Mouse (Mus musculus) olfactory bulb, adult 2 months (tissue): ENCODE measurements around the gene Rnf115. TPM values are rescaled to one million over a fixed set of nuclear protein-coding genes. Genes with fewer than 3 reads are reported as not detected.

ENCODE experiments used
- H3K27ac ChIP-seq: fragments of 200-500 bp; 2 replicates; pipeline ENCODE4 v1.5.1; 2012; ENCODE audit warnings: low read depth, low read length; ENCODE audit not compliant: insufficient read depth
- H3K4me1 ChIP-seq: fragments of 200-500 bp; 2 replicates; pipeline ENCODE4 v1.6.1; 2012; ENCODE audit warnings: low read length; ENCODE audit not compliant: control insufficient read depth, insufficient read depth
- H3K4me3 ChIP-seq: fragments of 200-500 bp; 2 replicates; pipeline ENCODE4 v1.5.1; 2012; ENCODE audit warnings: mild to moderate bottlenecking, low read depth, low read length, moderate library complexity; ENCODE audit not compliant: insufficient read depth
- CTCF ChIP-seq: fragments of 200-500 bp; IDR thresholded peaks from 2 replicates; pipeline ENCODE4 v1.5.1; 2012; ENCODE audit warnings: low read depth, mild to moderate bottlenecking, low read length, moderate library complexity; ENCODE audit not compliant: insufficient read depth
- POLR2A ChIP-seq: fragments of 200-500 bp; IDR thresholded peaks from 2 replicates; pipeline ENCODE4 v1.6.1; 2012; ENCODE audit warnings: mild to moderate bottlenecking, low read depth, low read length, moderate library complexity; ENCODE audit not compliant: insufficient read depth
- WGBS: fragments of 180-500 bp; shearing (Covaris S2); methylation state at CpG from one replicate; pipeline ENCODE4 v1.1.7; 2018; 5-methylcytosine and 5-hydroxymethylcytosine counted together
- polyA plus RNA-seq: library from polyadenylated mRNA; stranded (reverse); fragments of >200 nt; gene quantifications from 2 replicates; pipeline ENCODE4 v1.2.4, GENCODE M21; 2012; ENCODE audit warnings: low replicate concordance; ENCODE audit not compliant: missing spikeins, insufficient read depth, insufficient read length

The Rnf115 gene
- polyA plus RNA-seq, 1 experiment: not detected

DNA sequence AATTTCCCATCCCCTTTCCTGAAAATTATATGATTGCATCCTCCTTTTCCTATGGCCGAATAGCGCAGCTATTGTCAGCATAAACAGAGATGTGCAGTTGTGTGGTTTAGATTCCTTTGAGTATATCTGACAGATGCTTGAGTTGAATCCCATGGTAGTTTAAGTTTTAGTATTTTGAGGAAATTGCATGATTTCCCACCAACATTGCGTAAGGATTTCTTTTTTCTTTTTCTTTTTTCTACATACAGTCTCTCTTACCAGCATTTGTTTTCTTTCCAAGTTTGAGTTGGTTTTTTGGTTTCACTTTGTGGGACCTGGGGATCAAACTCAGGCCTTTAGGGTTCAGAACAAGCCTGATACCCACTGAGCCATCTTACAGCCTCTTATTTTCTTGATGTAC lies 16.9 kb downstream of the Rnf115 start:
- no peak for TF ChIP-seq CTCF
- no peak for TF ChIP-seq POLR2A
- no peak overlapping the region for H3K27ac ChIP-seq
- WGBS: 92% methylated on average over 3 of the region's 3 CpGs

GRCm38 (mm10) chr3:96746829-96747228 lies 19.4 kb downstream of the Rnf115 start:
- 85% methylated on average over 1 of the region's 1 CpGs for WGBS
- Histone ChIP-seq H3K27ac (no peak overlapping the region), H3K4me1 (no peaks in the 10 kb centered on the region), H3K4me3 (no peak overlapping the region)
- TF ChIP-seq POLR2A (no peak), CTCF (no peak)

More for the DNA sequence above, 16.9 kb downstream of the Rnf115 start:
- H3K4me1 ChIP-seq: no peaks in the 10 kb centered on the region
- no peak overlapping the region for H3K4me3 ChIP-seq

DNA sequence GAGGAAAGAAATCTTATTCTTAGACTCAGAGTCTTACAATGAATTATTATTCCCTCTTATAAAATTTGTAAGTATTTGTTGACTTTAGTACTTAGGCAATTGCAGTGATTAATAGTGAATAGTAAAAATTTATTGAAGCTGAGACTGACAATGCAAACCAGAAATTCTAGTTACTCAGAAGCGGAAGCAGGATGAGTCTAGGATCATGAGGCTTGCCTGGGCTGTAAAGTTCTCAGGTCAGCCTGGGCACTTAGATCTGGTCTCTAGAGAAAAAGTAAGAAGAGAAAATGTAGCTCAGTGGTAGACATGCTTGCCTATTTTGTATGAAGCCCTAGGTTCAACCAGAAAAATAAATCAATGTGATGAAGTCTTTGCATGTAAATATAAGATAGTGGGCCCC lies 28.5 kb downstream of the Rnf115 start:
- no peak overlapping the region for H3K4me3 ChIP-seq
- WGBS: 98% methylated on average over 1 of the region's 1 CpGs
- H3K4me1 ChIP-seq: no peaks in the 10 kb centered on the region
- no peak for TF ChIP-seq CTCF
- TF ChIP-seq POLR2A: no peak
- no peak overlapping the region for H3K27ac ChIP-seq

DNA sequence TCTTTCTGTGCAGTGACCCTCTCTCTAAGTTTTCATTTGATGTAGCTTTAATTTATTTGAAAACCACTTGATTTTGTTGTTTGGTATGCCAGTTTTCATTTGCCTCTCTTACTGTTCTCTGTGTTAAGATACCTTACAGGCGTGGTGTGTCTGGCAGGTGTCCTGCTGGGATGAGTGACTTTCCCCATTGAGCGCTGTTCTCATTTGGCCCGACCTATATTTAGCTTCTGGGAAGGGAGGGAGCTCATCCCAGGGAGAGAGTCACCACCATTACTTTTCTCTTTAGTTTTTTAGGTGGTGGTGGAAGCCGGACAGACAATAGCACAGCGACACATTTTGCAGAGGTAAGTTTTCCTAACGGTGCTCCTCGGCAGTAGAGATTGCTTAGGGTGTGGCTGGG lies 30.2 kb downstream of the Rnf115 start:
- H3K4me3 ChIP-seq: no peak overlapping the region
- H3K27ac ChIP-seq: no peak overlapping the region
- WGBS: 73% methylated on average over 7 of the region's 7 CpGs
- no peak for TF ChIP-seq CTCF
- no peak for TF ChIP-seq POLR2A
- H3K4me1 ChIP-seq: no peaks in the 10 kb centered on the region

DNA sequence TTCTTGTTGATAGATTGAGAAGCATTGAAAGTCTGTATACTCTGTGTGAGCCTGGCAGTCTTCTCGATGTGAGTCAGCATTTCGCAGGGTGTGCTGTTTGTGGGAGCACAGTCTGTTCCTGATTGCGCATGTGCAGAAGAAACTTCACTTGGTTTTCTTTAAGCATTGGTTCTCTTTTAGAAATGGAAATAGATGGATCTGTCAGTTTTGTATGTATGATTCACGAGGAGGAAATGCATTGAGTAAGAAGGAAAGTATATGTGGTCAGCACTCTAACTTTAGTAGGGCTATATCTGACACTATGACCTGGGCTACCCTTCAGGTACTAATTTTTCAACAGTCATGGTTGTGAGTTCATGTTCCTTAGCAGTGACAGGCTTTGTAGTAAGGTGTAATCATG lies 32.2 kb downstream of the Rnf115 start:
- TF ChIP-seq CTCF: no peak
- no peak for TF ChIP-seq POLR2A
- no peak overlapping the region for H3K27ac ChIP-seq
- 82% methylated on average over 4 of the region's 4 CpGs for WGBS
- H3K4me1 ChIP-seq: no peaks in the 10 kb centered on the region
- H3K4me3 ChIP-seq: no peak overlapping the region

GRCm38 (mm10) chr3:96764528-96764927 lies 37.1 kb downstream of the Rnf115 start:
- TF ChIP-seq CTCF: no peak
- no peak for TF ChIP-seq POLR2A

DNA sequence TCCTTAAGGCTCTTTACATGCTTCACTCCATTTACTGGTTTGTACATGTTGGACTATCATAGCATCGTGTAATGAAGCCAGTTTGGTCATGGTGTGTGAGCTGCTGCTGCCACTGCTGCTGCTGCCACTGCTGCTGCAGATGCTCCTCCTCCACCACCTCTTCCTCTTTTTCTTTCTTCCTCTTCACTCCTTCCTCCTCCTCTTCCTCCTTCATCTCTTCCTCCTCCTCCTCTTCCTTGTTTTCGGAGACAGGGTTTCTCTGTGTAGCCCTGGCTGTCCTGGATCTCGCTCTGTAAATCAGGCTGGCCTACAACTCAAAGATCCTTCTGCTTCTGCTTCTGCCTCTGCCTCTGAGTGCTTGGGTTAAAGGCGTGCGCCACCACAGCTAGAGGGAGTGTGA lies 42.5 kb downstream of the Rnf115 start:
- Histone ChIP-seq H3K4me1 (peaks cover 5% of the 10 kb centered on the region), H3K4me3 (no peak overlapping the region), H3K27ac (no peak overlapping the region)
- TF ChIP-seq CTCF (no peak), POLR2A (no peak)
- 90% methylated on average over 5 of the region's 5 CpGs for WGBS

More at GRCm38 (mm10) chr3:96764528-96764927, 37.1 kb downstream of the Rnf115 start:
- Histone ChIP-seq H3K4me3 (no peak overlapping the region), H3K4me1 (no peaks in the 10 kb centered on the region), H3K27ac (no peak overlapping the region)
- WGBS: 96% methylated on average over 1 of the region's 1 CpGs

DNA sequence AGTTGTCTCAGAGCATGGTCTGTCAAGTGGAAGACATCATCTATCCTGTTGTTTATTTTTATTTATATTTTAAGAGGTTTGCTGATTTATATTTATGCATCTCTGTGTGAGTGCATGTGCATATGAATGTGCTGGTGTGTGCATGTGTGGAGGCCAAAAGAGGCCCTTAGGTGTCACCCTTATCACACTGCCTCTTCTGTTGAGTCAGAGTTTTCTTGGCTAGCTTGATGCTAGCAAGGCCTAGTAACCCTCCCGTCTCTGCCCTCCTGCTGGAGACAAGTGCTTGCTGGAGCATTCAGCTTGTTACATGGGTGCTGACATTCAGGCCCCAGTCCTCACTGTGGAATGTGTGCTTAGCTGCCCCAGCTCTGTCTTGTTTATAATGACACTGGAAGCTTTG lies 45.5 kb downstream of the Rnf115 start:
- no peak overlapping the region for H3K27ac ChIP-seq
- WGBS: 16% methylated on average over 1 of the region's 1 CpGs
- TF ChIP-seq CTCF (no peak), POLR2A (no peak)
- no peak overlapping the region for H3K4me3 ChIP-seq
- peaks cover 5% of the 10 kb centered on the region for H3K4me1 ChIP-seq

DNA sequence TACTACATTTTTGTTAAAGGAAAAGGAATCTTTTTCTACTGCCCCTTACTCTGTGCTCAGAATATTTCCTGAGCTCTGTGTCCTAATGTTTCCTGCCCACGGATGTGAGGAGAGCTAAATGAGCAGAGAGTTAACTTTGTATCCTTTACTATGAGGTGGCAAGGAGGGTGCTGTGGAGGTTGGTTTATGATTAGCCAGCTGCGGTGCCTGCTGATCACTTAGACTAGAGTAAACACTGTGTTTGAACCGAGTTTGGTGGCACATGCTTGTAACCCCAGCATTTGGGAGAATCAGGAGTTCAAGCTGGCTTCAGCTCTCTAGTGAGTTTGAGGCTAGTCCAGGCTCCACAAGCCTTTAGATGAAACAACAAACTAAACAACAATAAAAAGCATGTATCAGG lies 49.7 kb downstream of the Rnf115 start:
- Histone ChIP-seq H3K4me1 (peaks cover 5% of the 10 kb centered on the region), H3K4me3 (no peak overlapping the region), H3K27ac (no peak overlapping the region)
- TF ChIP-seq POLR2A: no peak
- TF ChIP-seq CTCF: no peak
- WGBS: 79% methylated on average over 3 of the region's 3 CpGs

GRCm38 (mm10) chr3:96782236-96782635 lies 54.8 kb downstream of the Rnf115 start:
- no peaks in the 10 kb centered on the region for H3K4me1 ChIP-seq
- H3K27ac ChIP-seq: no peak overlapping the region
- 68% methylated on average over 8 of the region's 8 CpGs for WGBS
- TF ChIP-seq POLR2A (no peak), CTCF (no peak)
- no peak overlapping the region for H3K4me3 ChIP-seq
